Mouse (Mus musculus): ENCODE data around the gene Unc13b.

DNA sequence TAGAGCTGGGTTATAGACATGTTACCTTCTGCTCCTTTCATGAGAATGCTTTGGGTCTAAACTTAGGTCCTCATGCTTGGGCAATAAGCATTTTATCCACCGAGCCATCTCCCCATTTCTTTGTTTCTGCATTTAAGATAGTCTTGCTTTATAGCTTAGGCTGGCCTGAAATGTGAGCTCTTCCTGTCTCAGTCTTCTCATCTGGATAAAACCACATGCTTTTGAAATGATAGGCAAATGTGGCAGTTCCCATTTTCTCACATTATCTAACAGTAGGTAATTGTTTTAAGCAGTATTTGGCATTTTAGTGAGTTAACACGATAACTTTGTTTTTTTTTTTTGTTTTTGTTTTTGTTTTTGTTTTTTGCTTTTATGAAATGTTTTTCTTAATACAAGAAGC, 31.2 kb downstream of the Unc13b start:
- no peak for TF ChIP-seq CTCF (IDR thresholded peaks at IDR 0.05; ENCODE audit: low read depth)
- no peak for TF ChIP-seq EP300 (IDR thresholded peaks at IDR 0.05; ENCODE audit: low read depth)

All from liver, postnatal 0 days (tissue).